Mouse (Mus musculus) ZHBTc4 (cell line): ENCODE measurements around the gene Hip1.

Experiments used
- DNase-seq: peaks from one replicate; pipeline ENCODE4 v3.0.0-alpha.2; 2011; ENCODE audit warnings: low read depth, low spot score

Gene Hip1

GRCm38 (mm10) chr5:135445755-135446154, 99.2 kb downstream of the Hip1 start:
- no peak for DNase-seq

GRCm38 (mm10) chr5:135442430-135442829, 102.5 kb downstream of the Hip1 start:
- DNase-seq = no peak

- peak; percentile 28 for DNase-seq
Observed at GRCm38 (mm10) chr5:135435039-135435438, 109.9 kb downstream of the Hip1 start.

- peak; percentile 60 for DNase-seq
Observed at GRCm38 (mm10) chr5:135433861-135434260, 111.1 kb downstream of the Hip1 start.

GRCm38 (mm10) chr5:135431111-135431510, 113.8 kb downstream of the Hip1 start:
- no peak for DNase-seq

GRCm38 (mm10) chr5:135428786-135429185, 116.1 kb downstream of the Hip1 start:
- peak; percentile 45 for DNase-seq

GRCm38 (mm10) chr5:135410266-135410665, 134.7 kb downstream of the Hip1 start:
- no peak for DNase-seq

- DNase-seq = no peak
Observed at GRCm38 (mm10) chr5:135408114-135408513, 136.8 kb downstream of the Hip1 start.

- DNase-seq = no peak
Observed at GRCm38 (mm10) chr5:135405437-135405836, 139.5 kb downstream of the Hip1 start.

- DNase-seq = peak; percentile 93
Observed at GRCm38 (mm10) chr5:135404623-135405022, 140.3 kb downstream of the Hip1 start.

GRCm38 (mm10) chr5:135400244-135400643, 144.7 kb downstream of the Hip1 start:
- DNase-seq = peak; percentile 85

- DNase-seq = no peak
Observed at GRCm38 (mm10) chr5:135399382-135399781, 145.5 kb downstream of the Hip1 start.

GRCm38 (mm10) chr5:135395826-135396225, 149.1 kb downstream of the Hip1 start:
- DNase-seq = peak; percentile 78

- peak; percentile 93 for DNase-seq
Observed at GRCm38 (mm10) chr5:135394004-135394823, 150.7 kb downstream of the Hip1 start, which contains the start of gene Pom121. Gene Pom121, minus strand, starts transcription at chr5:135394546.

GRCm38 (mm10) chr5:135383771-135384170, 161.1 kb downstream of the Hip1 start:
- peak; percentile 53 for DNase-seq

- DNase-seq = no peak
Observed at GRCm38 (mm10) chr5:135382746-135383145, 162.2 kb downstream of the Hip1 start.

- no peak for DNase-seq
Observed at GRCm38 (mm10) chr5:135381356-135381925, 163.5 kb downstream of the Hip1 start.

- no peak for DNase-seq
Observed at GRCm38 (mm10) chr5:135380681-135381080, 164.2 kb downstream of the Hip1 start.

GRCm38 (mm10) chr5:135376341-135376740, 168.6 kb downstream of the Hip1 start:
- DNase-seq = no peak

GRCm38 (mm10) chr5:135375167-135375566, 169.8 kb downstream of the Hip1 start:
- DNase-seq = no peak

GRCm38 (mm10) chr5:135373601-135374000, 171.3 kb downstream of the Hip1 start:
- DNase-seq = peak; percentile 69

- no peak for DNase-seq
Observed at GRCm38 (mm10) chr5:135371195-135371594, 173.7 kb downstream of the Hip1 start.
